Mouse (Mus musculus) embryo, embryonic 9.5 days (tissue): ENCODE data around the gene Hist1h4b.
A peak's percentile ranks its signal among the peaks of the same experiment; 100 is the strongest.
"Not testable (repeated sequence)": the region's sequence is repeated elsewhere in the genome, so short reads cannot be mapped to it uniquely, and the experiment has no call there.

Source experiments
- DNase-seq: peaks from one replicate; pipeline ENCODE4 v3.0.0-alpha.2; 2017; ENCODE audit errors: extremely low spot score

Hist1h4b gene

DNA sequence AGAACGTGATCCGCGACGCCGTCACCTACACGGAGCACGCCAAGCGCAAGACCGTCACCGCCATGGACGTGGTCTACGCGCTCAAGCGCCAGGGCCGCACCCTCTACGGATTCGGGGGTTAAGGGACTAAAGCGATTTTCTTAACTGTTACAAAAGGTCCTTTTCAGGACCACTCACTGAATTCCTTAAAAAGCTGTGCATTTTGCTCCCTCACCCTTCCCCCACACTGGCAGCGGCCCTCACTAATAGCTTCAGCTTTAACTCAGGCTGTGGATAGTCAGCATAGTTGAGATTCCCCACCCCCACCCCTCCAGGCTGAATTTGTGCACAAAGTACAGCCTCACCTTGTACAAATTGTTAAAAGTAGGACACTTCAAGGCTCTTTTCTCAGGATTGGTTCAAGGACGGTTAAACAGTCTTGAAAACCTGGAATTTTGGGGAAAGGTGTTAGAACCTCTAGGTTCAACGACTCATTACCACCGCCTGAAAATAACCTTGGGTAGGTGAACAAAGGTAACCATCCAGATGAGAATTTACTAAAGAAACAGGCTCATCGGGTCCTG is 479 bp downstream of the Hist1h4b start:
- peak; percentile 79 for DNase-seq

DNA sequence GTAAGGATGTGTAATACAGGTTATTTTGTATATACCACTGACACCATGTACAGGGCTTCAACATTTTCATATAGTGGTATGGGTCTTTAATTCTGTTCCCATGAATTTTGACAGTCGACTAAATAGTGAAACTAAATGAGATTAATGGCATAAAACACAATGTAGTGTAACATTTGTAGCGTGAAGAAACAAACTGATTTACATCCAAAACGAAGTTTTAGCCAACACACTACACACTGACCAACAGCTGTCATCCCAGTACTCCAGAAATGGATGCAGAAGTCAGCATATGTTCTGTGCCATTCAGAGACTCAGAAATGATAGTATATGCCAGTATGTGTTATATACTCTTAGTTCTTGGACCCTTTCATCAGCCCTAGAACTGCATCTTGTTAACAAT is 1.1 kb downstream of the Hist1h4b start:
- no peak for DNase-seq

DNA sequence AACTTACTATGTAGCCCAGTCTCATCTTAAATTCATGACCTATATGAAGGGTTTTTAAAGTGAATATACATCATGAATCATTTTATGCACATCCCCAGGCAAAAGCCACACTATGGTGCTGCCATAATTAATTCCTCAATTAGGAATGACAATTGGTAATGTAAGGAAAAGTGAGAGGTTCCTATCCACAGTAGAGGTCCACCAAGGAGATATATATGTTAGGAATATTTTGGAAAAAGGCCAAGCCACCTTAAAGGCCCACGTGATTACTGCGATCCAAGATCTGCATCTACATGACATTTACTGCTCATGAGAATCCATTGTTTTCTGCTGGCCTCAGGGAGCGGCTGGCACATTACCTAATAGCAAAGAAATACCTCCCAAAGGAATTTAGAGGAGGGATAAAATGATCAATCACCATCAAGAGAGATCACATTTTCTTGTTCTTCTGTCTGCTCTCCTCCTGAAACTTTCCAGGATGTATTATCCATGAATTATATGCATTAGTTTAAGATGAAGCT is 2.5 kb downstream of the Hist1h4b start:
- no peak for DNase-seq

- DNase-seq: no peak
These were observed 3.1 kb downstream of the Hist1h4b start for GRCm38 (mm10) chr13:23759916-23760239.

DNA sequence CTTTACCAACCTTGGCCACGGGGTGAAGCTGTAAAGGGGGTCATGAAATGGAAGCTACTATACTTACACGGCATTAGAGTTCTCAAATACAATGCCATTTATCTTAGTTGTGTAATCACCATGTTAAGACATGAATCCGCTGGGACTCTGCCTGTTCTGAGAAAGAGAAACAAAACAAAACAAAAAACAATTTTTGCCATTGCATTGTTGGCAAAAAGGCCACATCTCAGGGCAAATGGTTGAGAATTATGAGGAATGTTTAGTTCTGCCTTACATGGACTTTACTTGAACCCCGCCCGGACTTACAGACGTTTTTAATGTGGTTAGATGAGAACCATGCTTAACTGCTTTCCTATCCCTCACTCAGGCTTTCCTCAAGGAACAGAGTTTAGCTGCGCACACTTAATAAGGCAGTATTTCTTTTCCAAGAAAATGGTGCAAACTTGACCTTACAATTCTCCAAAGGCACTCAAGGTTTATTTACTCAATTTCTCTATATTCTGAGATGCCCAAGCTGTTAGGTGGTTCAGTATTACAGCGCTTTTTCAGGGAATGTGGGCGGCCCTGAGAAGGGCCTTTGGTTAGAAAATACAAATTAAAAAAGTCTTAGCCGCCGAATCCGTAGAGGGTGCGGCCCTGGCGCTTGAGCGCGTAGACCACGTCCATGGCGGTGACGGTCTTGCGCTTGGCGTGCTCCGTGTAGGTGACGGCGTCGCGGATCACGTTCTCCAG is 3.6 kb downstream of the Hist1h4b start:
- DNase-seq: peak; percentile 72

- DNase-seq: peak; percentile 100
These were observed 4.4 kb downstream of the Hist1h4b start, which contains the start of gene Hist1h4a for GRCm38 (mm10) chr13:23760972-23761864. Gene Hist1h4a, minus strand, starts transcription at chr13:23761230.

- peak; percentile 90 for DNase-seq
These were observed 5.3 kb downstream of the Hist1h4b start, which contains the start of gene Hist1h3a for GRCm38 (mm10) chr13:23761871-23762821. Gene Hist1h3a, minus strand, starts transcription at chr13:23762386.

DNA sequence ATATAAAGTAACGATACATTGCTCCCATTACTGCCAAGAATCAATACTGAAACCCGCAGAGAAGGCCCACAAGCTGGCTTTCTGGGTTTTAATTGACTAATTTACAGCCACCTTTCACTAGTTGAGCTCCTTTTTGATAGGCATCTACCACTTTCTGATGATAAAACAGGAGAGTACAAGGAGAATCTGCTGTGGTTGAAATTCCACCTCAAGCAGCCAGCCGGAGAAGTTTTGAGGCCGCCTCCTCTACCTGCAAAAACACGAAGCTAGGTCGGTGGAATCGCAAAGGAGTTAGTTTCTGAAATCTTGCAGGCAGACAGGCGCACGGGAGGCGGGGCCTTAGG is 6.4 kb downstream of the Hist1h4b start:
- no peak for DNase-seq

DNA sequence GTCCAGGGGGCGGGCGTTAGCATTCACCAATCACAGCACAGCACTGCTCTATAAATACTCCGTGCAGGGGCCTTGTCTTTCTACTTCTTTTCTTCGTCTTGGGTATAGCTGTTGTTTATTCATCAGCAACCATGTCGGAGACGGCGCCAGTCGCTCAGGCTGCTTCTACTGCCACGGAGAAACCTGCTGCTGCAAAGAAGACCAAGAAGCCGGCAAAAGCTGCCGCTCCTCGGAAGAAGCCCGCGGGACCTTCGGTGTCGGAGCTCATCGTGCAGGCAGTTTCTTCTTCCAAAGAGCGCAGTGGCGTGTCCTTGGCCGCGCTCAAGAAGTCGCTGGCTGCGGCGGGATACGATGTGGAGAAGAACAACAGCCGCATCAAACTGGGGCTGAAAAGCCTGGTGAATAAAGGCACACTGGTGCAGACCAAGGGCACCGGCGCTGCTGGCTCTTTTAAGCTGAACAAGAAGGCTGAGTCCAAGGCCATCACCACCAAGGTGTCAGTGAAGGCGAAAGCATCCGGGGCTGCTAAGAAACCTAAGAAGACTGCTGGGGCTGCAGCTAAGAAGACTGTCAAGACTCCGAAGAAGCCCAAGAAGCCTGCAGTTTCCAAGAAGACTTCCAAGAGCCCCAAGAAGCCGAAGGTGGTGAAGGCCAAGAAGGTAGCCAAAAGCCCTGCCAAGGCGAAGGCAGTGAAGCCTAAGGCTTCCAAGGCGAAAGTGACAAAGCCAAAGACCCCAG is 6.9 kb downstream of the Hist1h4b start, which contains the start of gene Hist1h1a:
Gene Hist1h1a (plus strand): TSS at position 81 of the 738 bp plus-strand sequence.
- peak; percentile 95 for DNase-seq

- peak; percentile 70 for DNase-seq
These were observed 7.7 kb downstream of the Hist1h4b start for GRCm38 (mm10) chr13:23764324-23765171.

DNA sequence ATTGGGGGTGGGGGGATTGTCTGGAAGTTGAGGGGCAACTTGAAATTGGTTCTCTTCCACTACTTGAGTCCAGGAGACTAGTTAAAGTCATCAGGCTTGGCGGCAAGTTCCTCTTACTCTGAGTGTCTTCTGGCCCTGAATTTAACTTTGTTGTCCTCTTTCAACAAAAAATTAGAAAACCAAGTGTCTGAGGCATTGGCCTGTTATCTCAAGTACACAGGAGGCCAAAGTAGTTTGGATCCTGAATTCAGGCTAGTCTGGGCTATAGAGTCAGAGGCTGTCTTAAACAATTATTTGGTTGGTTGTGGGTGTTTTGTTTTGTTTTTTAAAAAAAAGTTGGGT is 8.3 kb downstream of the Hist1h4b start:
- DNase-seq: no peak

GRCm38 (mm10) chr13:23766772-23767171 is 10.0 kb downstream of the Hist1h4b start:
- DNase-seq: no peak

DNA sequence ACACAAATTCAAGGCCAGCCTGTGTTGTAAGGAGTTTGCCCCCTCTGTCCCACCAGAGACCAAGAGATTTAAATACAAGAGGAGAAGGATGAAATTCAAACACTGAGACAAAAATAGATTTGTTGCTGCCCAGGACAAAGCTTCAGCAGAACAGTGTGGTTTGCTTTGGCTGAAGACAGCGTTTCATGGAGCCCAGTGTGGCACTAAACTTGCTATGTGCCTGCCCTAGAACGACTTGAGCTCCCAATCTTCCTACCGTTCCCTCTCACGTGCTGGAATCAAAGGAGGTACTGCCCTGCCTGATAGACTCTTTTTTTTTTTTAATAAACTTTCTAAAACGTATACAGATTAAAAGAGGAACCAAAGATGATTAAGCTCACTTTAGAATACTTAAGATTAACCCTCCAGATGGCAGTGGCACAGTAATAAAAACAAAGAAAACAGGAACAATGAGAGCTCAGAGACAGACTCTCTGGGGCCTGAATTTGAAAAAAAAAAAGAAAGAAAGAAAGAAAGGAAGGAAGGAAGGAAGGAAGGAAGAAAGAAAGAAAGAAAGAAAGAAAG is 12.1 kb downstream of the Hist1h4b start:
- no peak for DNase-seq

DNA sequence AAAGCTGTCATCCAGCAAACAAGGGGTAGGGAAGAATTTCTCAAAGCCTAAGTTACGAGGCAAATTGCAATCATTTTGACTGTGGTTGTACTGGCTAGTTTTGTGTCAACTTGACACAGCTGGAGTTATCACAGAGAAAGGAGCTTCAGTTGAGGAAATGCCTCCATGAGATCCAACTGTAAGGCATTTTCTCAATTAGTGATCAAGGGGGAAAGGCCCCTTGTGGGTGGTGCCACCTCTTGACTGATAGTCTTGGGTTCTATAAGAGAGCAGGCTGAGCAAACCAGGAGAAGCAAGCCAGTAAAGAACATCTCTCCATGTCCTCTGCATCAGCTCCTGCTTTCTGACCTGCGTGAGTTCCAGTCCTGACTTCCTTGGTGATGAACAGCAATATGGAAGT is 12.8 kb downstream of the Hist1h4b start, which contains the start of gene Trim38:
Gene Trim38 (plus strand): TSS at position 301 of the 400 bp plus-strand sequence.
- not testable (repeated sequence) for DNase-seq

DNA sequence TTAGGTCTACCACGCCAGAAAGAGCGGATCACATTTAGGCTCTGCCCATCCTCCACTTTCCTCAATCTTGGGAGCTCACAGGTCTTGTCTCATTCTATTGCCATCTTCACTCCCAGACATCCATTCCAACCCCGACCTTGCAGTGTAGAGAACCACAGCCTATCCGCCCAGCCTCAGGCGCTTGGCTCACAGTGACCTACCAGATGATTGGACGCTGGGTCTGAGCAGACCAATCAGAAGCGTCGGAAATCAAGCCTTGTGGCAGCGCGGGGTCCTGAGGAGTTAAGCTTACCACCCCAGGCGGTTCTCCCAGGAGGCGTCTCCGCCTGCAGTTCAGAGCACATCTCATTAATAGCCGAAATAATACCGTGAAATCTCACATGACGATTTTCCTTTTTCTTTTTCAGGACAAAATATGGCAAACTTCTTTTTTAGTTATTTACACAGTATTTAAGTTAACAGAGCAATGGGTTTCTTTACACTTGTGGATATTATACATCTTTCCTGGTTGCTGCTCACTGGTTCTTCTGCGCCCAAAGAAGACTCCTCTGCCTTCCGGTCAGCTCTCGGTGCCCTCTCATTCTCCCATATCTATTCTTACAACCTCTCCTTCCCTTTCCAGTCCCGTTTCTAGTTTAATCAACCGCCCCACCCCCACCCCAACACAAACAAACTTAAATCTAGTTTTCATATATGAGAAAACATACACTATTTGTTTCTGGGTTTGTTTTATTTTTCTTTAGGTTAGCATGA is 15.9 kb downstream of the Hist1h4b start:
- peak; percentile 64 for DNase-seq

- DNase-seq: no peak
These were observed 21.5 kb downstream of the Hist1h4b start for GRCm38 (mm10) chr13:23778339-23778738.

GRCm38 (mm10) chr13:23779025-23779424 is 22.2 kb downstream of the Hist1h4b start:
- DNase-seq: no peak

DNA sequence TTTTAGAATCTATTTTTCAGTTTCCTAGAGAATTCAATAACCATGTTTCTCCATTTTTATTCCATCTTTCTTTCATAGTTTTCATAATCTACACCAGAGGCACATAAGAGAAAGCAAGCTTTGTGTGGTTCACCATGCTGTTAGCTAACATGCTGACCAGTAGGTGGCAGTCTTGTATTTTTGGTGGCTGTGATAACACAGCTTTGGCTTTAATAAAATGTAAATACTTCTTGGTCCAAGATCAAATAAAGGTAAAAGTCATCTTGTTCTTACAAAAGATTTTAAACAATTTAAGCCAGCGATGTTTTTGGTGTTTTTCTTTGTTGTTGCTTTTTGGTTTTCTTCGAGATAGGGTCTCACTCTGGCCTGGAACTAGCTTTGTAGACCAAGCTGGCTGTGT is 35.7 kb downstream of the Hist1h4b start:
- peak; percentile 51 for DNase-seq
